Mouse (Mus musculus) left cerebral cortex, adult 2 months (tissue): Measurements from ENCODE around the gene Olfr434. TPM values are rescaled to one million over a fixed set of nuclear protein-coding genes. Genes with fewer than 3 reads are reported as not detected.

Experiments
- DNase-seq, 2 experiments: peaks; one replicate each; pipeline ENCODE4 v3.0.0; 2021 to 2022; ENCODE audit warnings: low spot score in 2 of 2, mixed read lengths in 1 of 2; ENCODE audit errors: extremely low spot score in 1 of 2
- H3K27ac ChIP-seq: fragments of 200-600 bp; 2 replicates; pipeline ENCODE4 v1.8.1; 2022
- H3K4me3 ChIP-seq: fragments of 200-600 bp; 2 replicates; pipeline ENCODE4 v1.8.1; 2022
- CTCF ChIP-seq: fragments of 200-600 bp; IDR thresholded peaks from 2 replicates; pipeline ENCODE4 v1.8.1; 2022; ENCODE audit warnings: antibody characterized with exemption, mild to moderate bottlenecking, moderate library complexity
- intact Hi-C: fragments of 180-260 bp; cut with DNase I; formaldehyde crosslinking; loops from one replicate; pipeline ENCODE4 v1.15.1; 2025
- total RNA-seq, 2 experiments: library from RNA; stranded (reverse); gene quantifications; 2 replicates each; pipeline ENCODE4 v1.2.3; 2021

Olfr434 gene
- total RNA-seq, 2 experiments from 2014 or later: not detected

DNA sequence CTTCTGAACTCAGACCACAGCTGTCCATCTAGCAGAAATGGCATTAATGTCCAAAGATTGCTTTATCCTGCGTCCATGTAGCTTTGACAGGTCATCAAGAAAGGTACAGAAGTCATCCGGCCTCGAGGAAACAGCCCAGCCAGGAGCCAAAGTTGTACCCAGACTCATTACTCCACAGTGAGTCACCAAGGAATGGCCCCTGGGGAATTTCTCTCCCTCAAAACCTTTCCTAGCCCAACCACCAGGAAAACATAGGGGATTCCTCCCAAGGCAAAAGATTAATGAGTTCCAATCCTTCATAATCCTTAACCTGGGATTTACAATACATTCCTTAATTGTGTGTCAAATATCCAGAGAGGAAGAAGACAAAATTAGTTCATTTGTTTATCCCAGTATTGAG is 34.6 kb downstream of the Olfr434 start:
- DNase-seq: no peak
- intact Hi-C loops: no loop called here
- Histone ChIP-seq H3K4me3 (no peak overlapping the region), H3K27ac (no peak overlapping the region)
- no peak for TF ChIP-seq CTCF

DNA sequence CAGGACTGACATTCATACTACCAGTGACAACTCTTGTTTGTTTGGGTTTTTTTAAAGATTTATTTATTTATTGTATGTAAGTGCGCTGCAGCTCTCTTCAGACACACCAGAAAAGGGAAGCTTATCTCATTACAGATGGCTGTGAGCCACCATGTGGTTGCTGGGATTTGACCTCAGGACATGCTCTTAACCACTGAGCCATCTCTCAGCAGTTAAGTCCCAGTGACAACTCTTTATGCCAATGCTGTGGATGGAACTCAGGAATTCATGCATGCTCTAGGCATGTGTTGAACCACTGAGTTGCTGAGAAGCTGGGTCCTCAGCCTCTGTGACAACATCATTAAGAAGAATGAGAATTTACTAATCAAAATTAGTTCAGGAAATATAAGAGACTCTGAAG is 40.2 kb downstream of the Olfr434 start:
- intact Hi-C loops: loop anchor here (10.0 kb wide), 1 partner anchor 82 kb away; no protein-coding TSS in a partner anchor
- H3K4me3 ChIP-seq: no peak overlapping the region
- TF ChIP-seq CTCF: no peak
- no peak for DNase-seq
- H3K27ac ChIP-seq: no peak overlapping the region

DNA sequence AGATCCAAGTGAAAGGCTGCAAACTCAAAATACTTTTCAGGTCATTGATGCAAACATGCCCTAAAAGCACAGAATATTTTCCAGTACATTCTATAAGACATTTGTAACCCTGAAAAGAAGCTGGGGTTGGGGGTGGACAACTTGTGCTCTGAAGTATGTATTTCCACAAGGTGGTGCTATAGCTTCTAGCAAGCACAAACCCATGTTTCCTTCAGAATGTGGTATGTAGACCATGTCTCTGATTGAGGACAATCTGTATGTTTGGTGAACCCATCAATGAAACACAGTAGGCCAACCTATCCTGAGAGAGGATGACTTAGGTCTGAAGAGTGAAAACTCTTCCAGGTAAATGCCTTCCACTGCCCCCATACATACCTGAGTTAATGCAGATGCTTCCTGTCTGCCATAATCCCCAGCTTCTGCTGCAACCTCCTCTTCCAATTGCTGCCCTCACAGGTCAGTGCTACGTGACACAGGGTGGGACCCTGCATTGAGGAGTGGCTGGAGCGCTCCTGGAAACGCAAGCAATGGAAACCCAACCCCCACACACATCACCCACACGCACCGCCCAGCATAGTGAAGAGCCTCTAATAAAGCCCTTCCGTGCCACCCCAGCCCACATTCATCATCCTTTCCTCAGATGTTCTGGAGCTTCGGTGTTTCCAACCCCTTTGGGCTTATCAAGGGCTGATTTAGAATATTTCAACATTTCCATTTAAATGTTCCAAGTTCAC is 41.5 kb downstream of the Olfr434 start:
- H3K4me3 ChIP-seq: no peak overlapping the region
- TF ChIP-seq CTCF: peak; percentile 64
- DNase-seq: no peak
- H3K27ac ChIP-seq: no peak overlapping the region
- intact Hi-C loops: loop anchor here (1.0 to 10.0 kb wide), 2 partner anchors 43 to 80 kb away; no protein-coding TSS in a partner anchor

DNA sequence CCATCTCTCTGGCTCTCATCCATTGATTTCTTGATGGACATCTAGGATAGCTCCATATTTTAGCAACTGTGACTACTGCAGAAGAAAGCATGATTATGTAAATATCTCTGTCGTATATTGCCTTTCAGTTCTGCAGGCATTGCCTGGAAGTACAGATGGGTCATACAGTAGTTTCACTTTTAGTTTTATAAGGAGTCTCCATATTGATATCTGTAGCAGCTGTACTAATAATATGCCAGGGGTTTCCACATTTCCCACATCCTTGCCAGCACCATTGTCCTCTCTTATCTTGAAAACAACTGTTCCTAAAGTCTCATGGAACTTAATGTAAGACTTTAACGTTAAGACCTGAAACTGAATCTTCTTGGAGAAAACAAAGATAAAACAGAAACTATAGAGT is 47.9 kb downstream of the Olfr434 start:
- intact Hi-C loops: no loop called here
- DNase-seq: no peak
- no peak overlapping the region for H3K27ac ChIP-seq
- TF ChIP-seq CTCF: no peak
- no peak overlapping the region for H3K4me3 ChIP-seq

DNA sequence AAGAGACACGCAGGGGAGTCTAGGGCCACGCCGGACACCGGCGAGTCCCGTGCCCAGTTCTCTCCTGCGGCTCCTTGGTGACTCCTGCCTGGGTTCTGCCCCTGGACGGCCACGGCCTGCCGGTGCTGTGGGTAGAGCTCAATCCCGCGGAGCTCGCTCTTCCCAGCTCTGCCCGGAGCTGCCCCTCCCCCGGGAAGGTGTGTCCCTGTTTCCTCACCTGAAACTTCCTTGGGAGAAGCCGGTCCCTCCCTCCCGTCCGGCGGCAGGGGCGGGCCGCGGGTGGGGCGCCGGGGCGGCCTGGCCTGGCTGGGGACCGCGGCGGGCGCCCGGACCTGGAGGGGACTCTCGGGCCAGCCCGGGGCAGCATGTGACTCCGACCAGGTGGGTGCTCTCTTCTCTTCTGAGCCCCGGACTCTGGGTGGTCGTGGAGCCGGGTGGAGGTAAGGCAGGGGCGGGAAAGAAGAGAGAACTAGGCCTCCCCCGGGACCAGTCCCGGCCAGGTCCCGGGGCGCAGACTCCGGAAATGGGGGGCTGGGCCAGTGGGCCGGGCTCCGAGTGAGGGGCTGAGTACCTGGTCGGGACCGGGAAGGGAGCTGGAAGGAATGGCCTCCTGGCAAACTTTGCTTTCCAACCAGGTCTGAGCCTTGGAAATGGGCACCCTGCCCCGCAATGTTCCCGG is 52.7 kb downstream of the Olfr434 start, which contains the start of gene Arhgef5:
Gene Arhgef5 (plus strand): TSS at position 220 of the 679 bp plus-strand sequence.
- DNase-seq: no peak
- intact Hi-C loops: no loop called here
- TF ChIP-seq CTCF: no peak
- Histone ChIP-seq H3K4me3 (peak within 1 kb of the TSS; percentile 45), H3K27ac (peak within 1 kb of the TSS; percentile 10; the same call in 1 of the 2 replicates)

DNA sequence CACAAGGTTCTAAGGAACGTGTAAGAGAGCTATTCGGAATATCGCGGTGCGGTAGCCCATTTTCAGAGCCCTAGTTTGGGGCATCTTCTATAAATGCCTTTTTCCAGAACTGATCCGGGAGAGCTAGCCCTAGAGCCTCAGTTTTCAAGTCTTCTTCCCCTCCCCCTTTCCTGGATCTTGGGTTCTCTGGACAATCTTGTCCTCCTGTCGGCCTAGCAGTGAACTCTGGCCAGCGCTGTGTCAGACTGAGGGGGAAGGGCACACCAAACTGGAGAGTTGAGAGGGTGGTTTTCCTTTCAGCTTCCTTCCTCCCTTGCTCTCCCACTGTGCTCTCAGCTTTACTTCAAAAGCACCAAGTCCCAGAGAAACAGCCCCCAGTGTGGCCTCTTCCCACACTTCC is 53.5 kb downstream of the Olfr434 start:
- intact Hi-C loops: no loop called here

More for the DNA sequence above, 53.5 kb downstream of the Olfr434 start:
- Histone ChIP-seq H3K4me3 (peak overlapping the region; percentile 45), H3K27ac (no peak overlapping the region)
- peak; percentile 3; the same call in 1 of the 2 replicates for TF ChIP-seq CTCF
- no peak for DNase-seq

Other genes starting within 250 kb of the Olfr434 start
- not detected for gene Olfr441, start 106.7 kb upstream of the Olfr434 start, total RNA-seq
- gene Olfr237-ps1, start 66.5 kb upstream of the Olfr434 start, total RNA-seq: not detected
- gene Olfr437, start 49.7 kb upstream of the Olfr434 start, total RNA-seq: not detected
- not detected for gene Olfr13, start 40.9 kb upstream of the Olfr434 start, total RNA-seq
- gene Olfr435, start 15.9 kb upstream of the Olfr434 start, total RNA-seq: not detected
- gene Olfr47, start 18.5 kb downstream of the Olfr434 start, total RNA-seq: not detected
- 1 to 10 TPM; 2.5 to 3.0 TPM for gene Arhgef5, start 52.6 kb downstream of the Olfr434 start, total RNA-seq
- not detected for gene Nobox, start 96.5 kb downstream of the Olfr434 start, total RNA-seq